Mouse (Mus musculus): ENCODE measurements around the gene Cirbp.

- TF ChIP-seq CTCF (IDR thresholded peaks at IDR 0.05; ENCODE audit: low read depth, low read length) (no peak), POLR2A (IDR thresholded peaks at IDR 0.05; ENCODE audit: extremely low read depth, insufficient read depth, low read length) (no peak)
These were observed 34.7 kb downstream of the Cirbp start for GRCm38 (mm10) chr10:80200485-80200884.
